Mouse (Mus musculus) stomach, postnatal 0 days (tissue): ENCODE results near the gene Col23a1.

ENCODE experiments used
- CTCF ChIP-seq: IDR thresholded peaks from 2 replicates; pipeline ENCODE4 v1.5.1; 2016; ENCODE audit warnings: antibody characterized with exemption, low read depth, mild to moderate bottlenecking, moderate library complexity
- EP300 ChIP-seq: optimal IDR thresholded peaks from 2 replicates; pipeline ENCODE3; 2016; ENCODE audit warnings: antibody characterized with exemption

DNA sequence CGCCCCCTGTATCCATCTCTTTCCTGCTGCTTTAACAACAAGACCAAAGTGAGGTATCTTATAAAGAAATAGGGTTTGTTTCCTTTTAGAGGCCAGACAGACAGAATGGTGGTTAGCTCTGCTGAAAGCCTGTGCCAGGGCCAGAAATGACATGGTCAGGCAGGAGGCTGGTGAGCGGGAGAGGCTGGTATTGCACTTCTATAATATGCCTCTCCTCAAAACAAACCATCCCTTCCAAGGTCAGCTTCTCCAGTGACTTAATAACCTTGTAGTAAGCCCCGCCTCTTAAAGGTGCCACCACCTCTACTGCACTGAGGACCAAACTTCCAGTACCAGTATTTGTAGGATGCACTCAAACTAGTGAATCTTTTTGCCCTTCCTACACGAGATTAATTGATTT is 81.6 kb downstream of the Col23a1 start:
- no peak for TF ChIP-seq EP300
- TF ChIP-seq CTCF = no peak
